Mouse (Mus musculus) liver, embryonic 14.5 days (tissue): Measurements from ENCODE around the gene Xrcc4. TPM values are rescaled to one million over a fixed set of nuclear protein-coding genes. Genes with fewer than 3 reads are reported as not detected.
A peak's percentile ranks its signal among the peaks of the same experiment; 100 is the strongest.

Experiments used
- ATAC-seq: fragments of 200-750 bp; cut with Nextera tagmentation; 2 replicates; pipeline ENCODE4 v1.8.0; 2017; ENCODE audit warnings: moderate number of reproducible peaks, mild to moderate bottlenecking, moderate library complexity; ENCODE audit not compliant: insufficient read depth
- DNase-seq, 3 experiments: peaks; one replicate each; pipeline ENCODE4 v3.0.0-alpha.2; 2012 to 2013; ENCODE audit warnings: low read depth in 3 of 3, low spot score in 3 of 3
- H3K27ac ChIP-seq: fragments of 300-500 bp; sonication (generic); 2 replicates; pipeline ENCODE4 v1.5.1; 2014; ENCODE audit warnings: moderate library complexity, mild to moderate bottlenecking, control low read depth, inconsistent platforms
- H3K27me3 ChIP-seq: fragments of 300-500 bp; sonication (generic); 2 replicates; pipeline ENCODE4 v1.6.1; 2014; ENCODE audit warnings: mild to moderate bottlenecking, low read length, moderate library complexity; ENCODE audit not compliant: control insufficient read depth, insufficient read depth
- H3K36me3 ChIP-seq: fragments of 300-500 bp; sonication (generic); replicated peaks from 2 replicates; pipeline ENCODE4 v1.6.1; 2014; ENCODE audit warnings: low read depth; ENCODE audit not compliant: control insufficient read depth, insufficient read depth
- H3K4me1 ChIP-seq, 2 experiments: fragments of 200-500 bp in 1 of 2; fragments of 300-500 bp in 1 of 2; sonication (generic) in 1 of 2; replicated peaks; 2 replicates each; pipeline ENCODE4 v1.6.1; 2012 to 2014; ENCODE audit warnings: antibody characterized with exemption in 1 of 2, inconsistent platforms in 1 of 2, low read length in 1 of 2; ENCODE audit not compliant: control insufficient read depth in 2 of 2, insufficient read depth in 2 of 2
- H3K4me2 ChIP-seq: fragments of 300-500 bp; sonication (generic); 2 replicates; pipeline ENCODE4 v1.6.1; 2014; ENCODE audit warnings: low read depth, mild to moderate bottlenecking, control low read depth, moderate library complexity
- H3K4me3 ChIP-seq, 2 experiments: fragments of 200-500 bp in 1 of 2; fragments of 300-500 bp in 1 of 2; sonication (generic) in 1 of 2; 2 replicates each; pipeline ENCODE4 v1.5.1; 2012 to 2014; ENCODE audit warnings: low read depth in 2 of 2, low read length in 2 of 2, mild to moderate bottlenecking in 2 of 2, control low read depth in 1 of 2, inconsistent platforms in 1 of 2, moderate library complexity in 1 of 2; ENCODE audit not compliant: insufficient read depth in 1 of 2
- H3K9ac ChIP-seq: fragments of 300-500 bp; sonication (generic); replicated peaks from 2 replicates; pipeline ENCODE4 v1.6.1; 2014; ENCODE audit warnings: mild to moderate bottlenecking, control low read depth, moderate library complexity
- H3K9me3 ChIP-seq: fragments of 300-500 bp; sonication (generic); 2 replicates; pipeline ENCODE4 v1.6.1; 2016; ENCODE audit warnings: low read length, mixed read lengths; ENCODE audit not compliant: control insufficient read depth
- CTCF ChIP-seq: IDR thresholded peaks from 2 replicates; pipeline ENCODE4 v1.5.1; 2016; ENCODE audit warnings: antibody characterized with exemption, low read depth, control low read depth
- EP300 ChIP-seq: IDR thresholded peaks from 2 replicates; pipeline ENCODE4 v1.6.1; 2016; ENCODE audit warnings: antibody characterized with exemption, low read depth
- WGBS: fragments of 180-500 bp; shearing (Covaris S2); extraction: QIAGEN DNeasy Blood & Tissue Kit; methylation state at CpG from one replicate; pipeline ENCODE4 v1.1.7; 2014; ENCODE audit not compliant: insufficient replicate concordance; 5-methylcytosine and 5-hydroxymethylcytosine counted together
- polyA plus RNA-seq, 2 experiments: library from polyadenylated mRNA; depleted of rRNA in 1 of 2; stranded (reverse) in 1 of 2; unstranded in 1 of 2; fragments of >200 nt; fragmentation: Nextera tagmentation in 1 of 2; extraction: Ambion mirVana in 1 of 2; gene quantifications; 2 replicates each; pipeline versions ENCODE4 v1.2.1 to v1.2.3; 2012 to 2014

Xrcc4 gene
- polyA plus RNA-seq, 2 experiments, result 2.6 to 5.8 TPM

GRCm38 (mm10) chr13:89875499-89875898 is 213.9 kb downstream of the Xrcc4 start:
- ATAC-seq, result peak; percentile 82
- H3K4me3 ChIP-seq, result no peak overlapping the region
- no peaks in the 10 kb centered on the region for H3K9me3 ChIP-seq
- no peaks in the 10 kb centered on the region; a peak in 1 of 4 replicates for H3K4me1 ChIP-seq
- DNase-seq, result peak in 1 of 3 experiments; percentile 3
- H3K9ac ChIP-seq, result no peak overlapping the region
- WGBS, result 30% methylated on average over 4 of the region's 4 CpGs
- H3K27ac ChIP-seq, result no peak overlapping the region
- TF ChIP-seq EP300 (peak; percentile 30), CTCF (no peak)
- H3K4me2 ChIP-seq, result no peak overlapping the region
- H3K27me3 ChIP-seq, result no peaks in the 10 kb centered on the region
- H3K36me3 ChIP-seq, result no peaks in the 10 kb centered on the region

- WGBS, result 66% methylated on average over 3 of the region's 3 CpGs
- Histone ChIP-seq H3K27ac (no peak overlapping the region), H3K9ac (no peak overlapping the region), H3K4me1 (no peaks in the 10 kb centered on the region; a peak in 1 of 4 replicates), H3K4me2 (no peak overlapping the region), H3K36me3 (no peaks in the 10 kb centered on the region), H3K9me3 (no peaks in the 10 kb centered on the region), H3K27me3 (no peaks in the 10 kb centered on the region), H3K4me3 (no peak overlapping the region)
- DNase-seq, result no peak
- TF ChIP-seq EP300 (no peak), CTCF (no peak)
- ATAC-seq, result no peak
These were observed 216.7 kb downstream of the Xrcc4 start for GRCm38 (mm10) chr13:89872725-89873124.

GRCm38 (mm10) chr13:89854139-89854538 is 235.3 kb downstream of the Xrcc4 start:
- H3K36me3 ChIP-seq, result no peaks in the 10 kb centered on the region
- no peak overlapping the region for H3K27ac ChIP-seq
- no peak overlapping the region for H3K4me3 ChIP-seq
- no peak for TF ChIP-seq EP300
- TF ChIP-seq CTCF, result no peak
- no peaks in the 10 kb centered on the region for H3K4me1 ChIP-seq
- H3K9ac ChIP-seq, result no peak overlapping the region
- WGBS, result 73% methylated on average over 5 of the region's 5 CpGs
- no peaks in the 10 kb centered on the region for H3K27me3 ChIP-seq
- ATAC-seq, result no peak
- no peaks in the 10 kb centered on the region for H3K9me3 ChIP-seq
- DNase-seq, result no peak
- no peak overlapping the region for H3K4me2 ChIP-seq

GRCm38 (mm10) chr13:89850746-89851145 is 238.7 kb downstream of the Xrcc4 start:
- Histone ChIP-seq H3K4me2 (no peak overlapping the region), H3K27ac (no peak overlapping the region), H3K27me3 (no peaks in the 10 kb centered on the region), H3K9ac (no peak overlapping the region), H3K9me3 (no peaks in the 10 kb centered on the region), H3K36me3 (no peaks in the 10 kb centered on the region), H3K4me1 (no peaks in the 10 kb centered on the region), H3K4me3 (no peak overlapping the region)
- ATAC-seq (no peak), DNase-seq (no peak)
- 59% methylated on average over 2 of the region's 2 CpGs for WGBS
- no peak for TF ChIP-seq EP300
- TF ChIP-seq CTCF, result no peak

- WGBS, result 74% methylated on average over 1 of the region's 1 CpGs
- ATAC-seq, result no peak
These were observed 239.5 kb downstream of the Xrcc4 start for GRCm38 (mm10) chr13:89849955-89850354.

More at GRCm38 (mm10) chr13:89849955-89850354, 239.5 kb downstream of the Xrcc4 start:
- Histone ChIP-seq H3K9me3 (no peaks in the 10 kb centered on the region), H3K27ac (no peak overlapping the region), H3K27me3 (no peaks in the 10 kb centered on the region), H3K4me2 (no peak overlapping the region), H3K4me1 (no peaks in the 10 kb centered on the region), H3K36me3 (no peaks in the 10 kb centered on the region), H3K4me3 (no peak overlapping the region), H3K9ac (no peak overlapping the region)
- TF ChIP-seq CTCF, result no peak
- TF ChIP-seq EP300, result no peak
- DNase-seq, result no peak
